Mouse (Mus musculus): ENCODE results near the gene Cxcl15.

Gene Cxcl15

DNA sequence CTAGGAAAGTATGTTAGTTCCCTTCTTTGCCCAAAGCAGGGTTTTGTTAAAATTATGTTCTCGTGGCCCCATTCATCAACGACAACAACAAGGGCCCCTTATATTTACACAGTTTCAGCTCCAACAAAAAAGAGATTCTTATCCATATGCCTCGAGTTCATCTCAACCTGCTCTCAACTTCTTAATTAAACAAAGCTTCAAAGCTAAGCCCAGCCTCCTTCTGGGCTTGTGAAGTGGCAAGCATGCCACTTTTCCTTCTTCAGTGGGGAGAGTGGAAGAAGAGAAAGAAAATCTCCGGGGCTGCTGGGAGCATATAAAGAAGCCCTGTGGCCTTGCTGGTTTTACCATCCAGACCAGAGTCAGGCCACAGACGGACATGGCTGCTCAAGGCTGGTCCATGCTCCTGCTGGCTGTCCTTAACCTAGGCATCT is at the start of gene Cxcl15:
Gene Cxcl15 (plus strand): TSS at position 340 of the 431 bp plus-strand sequence.
- DNase-seq = no peak

DNA sequence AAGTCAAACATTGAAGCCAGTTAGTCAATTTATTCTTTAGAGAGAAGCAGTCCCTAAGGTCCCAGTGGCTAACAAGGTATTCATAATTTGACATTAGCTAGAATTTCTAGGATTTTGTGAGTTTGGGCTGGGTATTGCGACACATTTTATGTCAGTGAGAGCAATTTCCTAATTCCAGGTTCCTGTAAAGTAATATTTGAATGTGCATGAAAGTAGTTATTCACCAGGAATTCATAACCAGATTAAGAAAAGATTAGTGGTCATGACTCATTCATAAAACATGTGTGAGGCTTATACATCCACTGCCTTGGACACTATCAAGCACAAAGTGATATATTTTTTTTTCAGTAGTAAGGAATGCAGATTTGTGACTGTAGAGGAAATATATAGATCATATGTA is 40.4 kb upstream of the Cxcl15 start:
- DNase-seq = no peak

DNA sequence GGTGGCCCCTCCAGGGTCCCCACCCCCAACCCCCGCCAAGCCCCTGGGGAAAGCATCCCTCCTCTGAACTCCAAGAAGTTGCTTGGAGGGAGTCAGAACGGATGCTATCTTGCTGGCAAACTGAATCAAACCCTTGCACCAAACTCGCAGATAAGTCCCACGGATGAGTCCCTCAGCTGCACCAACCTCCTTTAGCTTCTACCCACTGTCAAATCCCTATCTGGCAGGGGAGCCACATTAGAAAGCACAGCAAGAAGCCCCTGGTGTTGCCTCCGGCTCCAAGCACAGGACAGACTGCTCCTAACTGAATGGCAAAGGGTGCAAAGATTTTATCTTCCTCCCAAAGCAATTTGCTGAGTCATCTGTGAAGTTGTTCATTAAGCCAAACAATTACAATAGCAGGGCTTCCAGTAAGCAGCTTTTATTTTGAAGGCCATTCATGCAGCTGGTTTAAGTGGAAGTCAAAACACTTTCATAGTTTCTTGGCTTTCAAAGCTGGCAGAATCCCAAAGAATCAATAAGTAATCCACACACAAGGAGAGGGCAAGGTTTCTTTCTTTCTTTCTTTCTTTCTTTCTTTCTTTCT is 36.2 kb upstream of the Cxcl15 start:
- no peak for DNase-seq

DNA sequence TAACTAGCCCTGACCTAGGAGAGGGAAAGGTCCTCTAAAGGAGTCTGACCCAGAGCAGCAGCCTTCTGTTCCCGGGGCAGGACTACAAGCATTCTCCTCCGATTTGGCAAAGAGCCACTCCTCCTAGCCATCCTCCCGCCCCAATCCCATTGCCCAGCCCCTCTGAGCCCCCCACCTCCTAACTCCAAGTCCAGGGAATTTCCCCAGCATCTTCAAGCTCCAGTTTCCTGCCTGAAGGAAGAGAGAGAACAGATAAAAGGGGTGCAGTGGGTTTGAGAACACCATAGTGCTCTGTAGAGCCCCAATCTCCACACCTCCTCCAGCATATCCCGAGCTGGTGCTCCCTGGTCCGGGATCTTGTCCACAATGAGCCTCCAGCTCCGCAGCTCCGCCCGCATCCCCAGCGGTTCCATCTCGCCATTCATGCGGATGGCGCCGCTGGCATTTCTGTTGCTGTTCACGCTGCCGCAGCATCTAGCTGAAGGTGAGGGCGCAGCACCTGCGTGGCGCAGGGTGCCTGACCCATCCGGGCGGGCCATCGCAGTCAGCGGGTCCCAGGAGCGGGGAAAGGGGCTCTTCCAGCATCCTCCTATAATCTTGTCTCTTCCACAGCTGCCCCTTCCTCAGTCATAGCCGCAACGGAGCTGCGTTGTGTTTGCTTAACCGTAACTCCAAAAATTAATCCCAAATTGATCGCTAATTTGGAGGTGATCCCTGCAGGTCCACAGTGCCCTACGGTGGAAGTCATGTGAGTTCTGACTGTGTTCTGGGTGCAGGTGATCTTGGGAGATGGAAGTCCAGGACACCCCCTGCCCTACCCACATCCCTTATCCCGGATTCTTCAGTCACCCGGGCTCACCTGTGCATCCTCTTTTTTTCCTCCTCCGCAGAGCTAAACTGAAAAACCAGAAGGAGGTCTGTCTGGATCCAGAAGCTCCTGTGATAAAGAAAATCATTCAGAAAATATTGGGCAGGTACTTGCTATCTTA is 35.0 kb upstream of the Cxcl15 start, which contains the start of gene Cxcl5:
Gene Cxcl5 (plus strand): TSS at position 284 of the 989 bp plus-strand sequence.
- DNase-seq = peak; percentile 49

DNA sequence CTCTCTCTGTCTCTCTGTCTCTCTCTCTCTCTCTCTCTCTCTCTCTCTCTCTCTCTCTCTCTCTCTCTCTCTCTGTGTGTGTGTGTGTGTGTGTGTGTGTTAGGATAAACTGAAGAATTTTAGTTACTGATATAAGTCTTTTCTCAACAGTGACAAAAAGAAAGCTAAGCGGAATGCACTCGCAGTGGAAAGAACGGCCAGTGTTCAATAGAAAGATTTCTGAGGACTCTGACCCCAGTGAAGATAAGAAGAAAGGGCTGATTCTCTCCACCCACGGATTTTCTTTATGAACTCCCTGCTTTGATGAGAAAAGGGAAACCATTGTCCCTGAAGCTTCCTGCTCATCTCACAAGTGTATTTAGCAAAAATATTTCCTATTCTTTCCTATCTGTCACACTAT is 34.0 kb upstream of the Cxcl15 start:
- DNase-seq = no peak

DNA sequence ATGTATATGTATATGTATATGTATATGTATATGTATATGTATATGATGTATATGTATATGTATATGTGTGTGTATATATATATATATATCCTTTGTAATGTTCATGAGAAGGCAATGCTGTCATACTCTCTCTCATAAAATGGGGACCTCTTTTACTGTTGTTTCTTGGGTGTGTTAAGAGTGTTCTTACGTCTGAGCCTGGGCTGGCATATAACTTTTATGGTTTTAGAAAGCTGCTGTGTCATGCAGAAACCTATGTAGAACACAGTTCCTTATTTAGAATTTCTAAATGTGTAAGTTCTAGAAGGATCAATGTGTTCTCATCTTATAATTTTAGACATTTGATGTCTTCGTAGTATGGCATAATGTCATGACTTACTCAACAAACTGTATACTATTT is 33.5 kb upstream of the Cxcl15 start:
- DNase-seq = no peak

DNA sequence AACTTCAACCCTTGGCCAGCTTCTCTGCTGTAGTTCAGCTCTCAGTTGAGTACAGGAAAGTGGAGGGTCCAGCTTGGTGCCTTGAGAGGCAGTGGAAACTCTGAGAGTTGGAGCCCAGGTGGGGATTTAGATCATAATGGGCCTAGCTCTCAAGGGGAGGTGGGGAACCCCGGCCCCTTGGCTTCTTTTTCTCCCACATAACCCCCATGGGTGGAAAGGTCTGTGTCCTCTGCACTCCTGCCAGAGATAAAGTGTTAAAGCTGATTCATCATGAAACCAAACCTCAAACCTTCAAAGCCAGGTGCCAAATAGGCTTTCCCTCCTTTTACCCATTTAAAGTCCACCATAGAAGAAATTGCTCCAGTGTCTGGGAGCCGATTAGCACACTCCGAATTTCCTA is 32.5 kb upstream of the Cxcl15 start:
- no peak for DNase-seq

DNA sequence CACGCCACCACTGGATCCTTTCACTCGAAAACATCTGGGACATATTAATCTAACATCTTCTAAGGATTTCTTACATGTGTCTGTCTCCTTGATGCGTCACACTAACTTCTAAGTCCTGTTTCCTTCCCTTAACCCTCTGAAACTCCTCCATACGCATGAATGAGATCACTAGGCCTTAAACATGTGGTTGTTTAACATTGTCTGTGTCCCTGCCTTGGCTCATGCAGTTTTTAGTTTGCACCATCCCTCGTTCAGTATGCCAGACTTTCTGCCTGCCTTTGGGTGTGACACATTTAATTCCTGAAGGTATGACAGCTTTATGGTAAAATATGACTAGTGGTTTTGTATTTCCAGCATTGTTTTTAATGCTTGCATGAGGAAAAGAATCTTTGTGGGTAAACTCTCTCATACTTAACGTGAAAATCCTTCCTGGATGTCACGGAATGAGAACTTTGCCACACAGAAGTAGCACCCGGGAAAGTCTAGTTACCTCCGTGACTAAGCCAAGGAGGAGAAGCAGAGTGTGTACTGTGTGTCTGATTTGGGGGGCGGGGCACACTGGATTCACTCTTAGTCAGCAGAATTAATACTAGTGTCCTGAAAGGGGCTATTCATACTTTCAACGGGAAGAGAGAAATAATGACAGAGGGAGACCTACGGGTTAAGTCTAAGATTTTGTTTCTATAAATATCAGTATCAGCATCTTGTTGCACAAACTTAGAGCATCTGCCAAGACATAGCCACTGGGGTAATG is 30.2 kb upstream of the Cxcl15 start:
- no peak for DNase-seq

DNA sequence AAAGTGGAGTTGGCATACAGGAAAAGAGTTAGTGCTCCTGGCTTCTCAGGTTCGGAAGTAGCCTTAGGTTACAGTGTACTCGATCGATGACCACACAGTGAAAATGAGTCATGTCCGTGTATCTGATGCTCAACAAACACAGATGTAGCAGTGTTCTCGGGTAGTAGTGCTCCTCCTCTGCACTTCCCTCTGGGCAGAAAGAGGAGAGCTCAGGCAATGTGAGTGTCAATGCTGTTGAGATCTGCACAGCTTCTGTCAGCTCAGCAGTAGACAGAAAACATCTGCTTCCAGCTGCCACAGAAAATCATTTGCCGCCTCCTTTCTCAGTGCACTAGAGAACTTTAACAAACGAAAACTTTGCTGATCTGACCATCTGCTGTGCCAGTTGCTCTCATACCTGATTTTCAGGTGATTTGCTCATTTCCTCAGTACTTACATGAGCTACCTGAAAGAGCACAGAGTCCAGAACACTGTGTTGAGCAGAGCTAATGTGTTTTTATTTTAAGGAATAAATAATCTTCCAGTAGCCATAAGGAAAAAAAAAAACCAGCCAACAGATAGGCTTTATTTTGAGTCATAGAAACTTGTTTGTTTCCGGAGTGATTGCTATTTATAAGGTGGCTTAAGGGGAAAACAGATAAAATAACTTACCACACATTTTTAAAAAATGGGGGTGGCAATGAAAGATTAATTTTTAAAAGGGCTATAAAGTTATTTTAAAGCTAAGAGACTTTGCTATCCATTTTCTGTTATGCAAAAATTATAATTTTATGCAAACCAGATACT is 28.3 kb upstream of the Cxcl15 start:
- DNase-seq = no peak

DNA sequence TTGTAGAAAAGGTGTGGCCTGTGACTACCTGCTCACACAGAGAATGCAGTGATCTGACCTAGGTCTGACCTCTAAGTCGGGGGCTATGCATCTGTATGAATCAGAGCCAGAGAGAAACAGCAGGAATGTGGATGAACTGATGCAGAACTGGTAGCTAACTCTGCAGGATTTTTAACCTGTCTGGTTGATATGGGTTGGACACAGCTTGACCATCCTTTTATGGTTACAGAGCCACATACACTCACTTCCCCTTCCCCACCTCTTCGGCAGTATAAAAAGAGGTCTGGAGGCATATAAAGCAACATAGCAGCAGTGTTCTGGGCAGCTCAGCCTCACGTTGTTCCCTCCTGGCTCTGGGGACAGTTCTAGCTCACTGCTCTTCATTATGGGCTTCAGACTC is 26.1 kb upstream of the Cxcl15 start, which contains the start of gene Ppbp:
Gene Ppbp (plus strand): TSS at position 301 of the 400 bp plus-strand sequence.
- DNase-seq = no peak

DNA sequence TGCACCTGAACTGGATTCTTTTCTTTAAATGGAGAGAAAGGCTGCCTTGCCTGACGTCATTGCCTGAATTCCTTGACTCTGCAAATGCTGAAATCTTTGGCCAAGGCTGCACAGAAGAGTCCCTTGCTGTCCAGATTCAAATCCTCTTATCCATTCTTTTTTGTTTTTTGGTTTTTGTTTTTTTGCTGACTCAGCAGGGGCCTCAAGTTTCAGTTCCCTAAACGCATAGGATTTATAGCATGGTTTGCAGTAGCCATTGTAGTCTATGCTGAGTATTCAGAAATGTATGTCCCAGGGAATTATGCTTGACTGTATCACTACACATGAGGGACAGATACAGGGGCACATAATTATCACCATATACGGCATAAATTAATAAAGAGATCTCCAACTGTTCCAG is 23.0 kb upstream of the Cxcl15 start:
- DNase-seq = no peak

DNA sequence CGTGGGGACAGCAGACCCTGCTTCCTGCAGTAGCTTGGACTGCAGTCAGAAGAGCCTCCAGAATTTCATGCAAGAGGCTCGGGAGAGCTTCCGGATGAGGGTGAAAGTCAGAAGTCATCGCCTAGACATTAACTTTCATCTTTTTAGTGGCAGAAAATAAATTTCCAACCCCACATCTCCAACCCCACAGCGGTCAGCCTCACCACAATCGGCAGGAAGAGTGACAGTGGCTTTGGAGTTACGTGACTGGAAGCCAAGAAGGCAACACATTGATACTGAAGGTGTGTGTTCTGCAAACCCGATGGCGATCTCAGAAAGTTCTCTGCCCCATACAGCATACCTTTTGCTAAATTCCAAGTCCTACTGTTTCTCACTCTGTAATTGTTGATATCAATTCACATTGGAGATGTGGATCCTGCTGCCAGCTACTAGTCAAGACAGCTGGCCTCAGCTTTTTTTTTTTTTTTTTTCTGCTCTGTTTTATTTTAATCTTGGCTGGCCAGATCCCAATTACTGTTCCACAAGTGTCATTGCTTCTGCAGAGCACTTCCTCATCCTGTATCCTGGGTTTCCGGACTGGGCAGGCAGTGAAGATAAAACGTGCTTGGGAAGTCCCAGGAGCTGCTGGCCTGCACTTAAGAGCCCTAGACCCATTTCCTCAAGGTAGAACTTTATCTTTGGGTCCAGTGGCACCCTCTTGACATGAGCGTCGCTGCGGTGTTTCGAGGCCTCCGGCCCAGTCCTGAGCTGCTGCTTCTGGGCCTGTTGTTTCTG is 22.3 kb upstream of the Cxcl15 start, which contains the start of gene Pf4:
Gene Pf4 (plus strand): TSS at position 556 of the 774 bp plus-strand sequence.
- no peak for DNase-seq

DNA sequence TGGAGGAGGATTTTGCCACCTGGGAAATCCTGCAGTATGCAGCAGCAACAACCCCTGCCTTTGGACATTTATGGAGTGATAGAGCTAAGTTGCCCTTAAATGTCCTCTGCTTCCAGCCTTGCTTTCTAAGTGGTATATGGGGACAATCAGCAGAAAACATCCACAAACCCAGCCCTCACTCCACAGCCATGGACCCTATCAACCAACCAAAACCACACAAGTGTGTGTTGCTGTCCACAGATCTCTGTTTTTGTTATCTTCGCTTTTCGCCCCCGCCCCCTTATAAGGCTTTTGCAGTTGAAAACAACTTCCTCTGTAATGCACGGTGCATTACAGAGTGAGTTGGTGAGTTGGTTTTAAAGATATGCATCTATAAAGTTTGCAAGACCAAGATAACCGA is 18.8 kb upstream of the Cxcl15 start:
- no peak for DNase-seq

DNA sequence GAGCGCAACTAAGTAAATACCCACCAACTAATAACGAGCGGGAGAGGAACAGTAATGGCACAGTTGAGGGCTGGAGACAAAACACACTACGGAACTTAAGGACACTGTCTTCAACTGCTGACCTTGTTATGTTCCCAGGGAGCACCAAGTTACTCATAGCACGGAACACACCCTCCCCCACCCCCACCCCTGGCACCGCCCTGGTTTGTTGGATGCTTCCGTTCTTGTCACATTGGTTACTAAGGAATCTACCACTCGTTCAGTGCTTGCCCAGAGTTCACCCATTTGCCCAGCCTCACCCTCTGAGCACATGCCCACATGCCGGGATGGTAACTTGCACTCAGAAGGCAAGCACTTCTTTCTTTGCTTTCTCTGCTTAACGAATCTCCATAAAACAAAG is 16.7 kb upstream of the Cxcl15 start:
- no peak for DNase-seq

DNA sequence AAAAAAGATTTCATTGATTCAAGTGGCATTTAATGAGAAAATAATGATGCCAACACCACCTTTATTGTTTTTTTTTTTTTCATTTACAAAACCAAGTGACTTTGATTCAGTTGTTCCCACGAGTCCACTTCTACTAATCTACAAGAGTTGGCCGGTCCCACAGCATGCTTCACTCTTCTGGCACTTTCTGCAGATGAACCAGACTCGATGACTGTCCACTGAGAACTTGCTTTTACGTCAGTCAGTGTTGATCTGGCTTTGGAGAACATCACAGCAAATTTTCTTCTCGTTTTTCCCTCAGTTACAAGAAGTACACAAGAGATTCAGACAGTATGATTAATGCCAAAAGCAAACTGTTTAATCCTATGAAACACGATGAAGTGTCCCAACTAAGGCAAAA is 15.5 kb upstream of the Cxcl15 start:
- no peak for DNase-seq

DNA sequence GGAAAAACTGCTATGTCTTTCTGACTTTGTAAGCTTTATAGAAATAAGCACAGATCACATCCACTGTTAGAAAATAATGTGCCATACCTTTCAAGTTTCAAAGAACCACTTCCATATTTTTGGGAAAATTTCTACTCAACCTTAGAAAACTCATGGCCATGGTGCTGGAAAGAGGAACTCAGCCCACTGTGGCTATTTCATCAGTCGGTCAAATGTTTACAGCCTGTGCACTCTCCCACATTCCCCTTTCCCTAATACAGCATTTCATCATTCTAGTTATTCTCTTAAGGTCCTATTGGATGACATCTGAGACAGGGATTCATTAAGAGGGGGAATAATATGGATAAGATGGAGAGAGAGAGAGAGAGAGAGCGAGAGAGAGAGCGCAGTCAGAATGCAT is 10.6 kb upstream of the Cxcl15 start:
- no peak for DNase-seq

DNA sequence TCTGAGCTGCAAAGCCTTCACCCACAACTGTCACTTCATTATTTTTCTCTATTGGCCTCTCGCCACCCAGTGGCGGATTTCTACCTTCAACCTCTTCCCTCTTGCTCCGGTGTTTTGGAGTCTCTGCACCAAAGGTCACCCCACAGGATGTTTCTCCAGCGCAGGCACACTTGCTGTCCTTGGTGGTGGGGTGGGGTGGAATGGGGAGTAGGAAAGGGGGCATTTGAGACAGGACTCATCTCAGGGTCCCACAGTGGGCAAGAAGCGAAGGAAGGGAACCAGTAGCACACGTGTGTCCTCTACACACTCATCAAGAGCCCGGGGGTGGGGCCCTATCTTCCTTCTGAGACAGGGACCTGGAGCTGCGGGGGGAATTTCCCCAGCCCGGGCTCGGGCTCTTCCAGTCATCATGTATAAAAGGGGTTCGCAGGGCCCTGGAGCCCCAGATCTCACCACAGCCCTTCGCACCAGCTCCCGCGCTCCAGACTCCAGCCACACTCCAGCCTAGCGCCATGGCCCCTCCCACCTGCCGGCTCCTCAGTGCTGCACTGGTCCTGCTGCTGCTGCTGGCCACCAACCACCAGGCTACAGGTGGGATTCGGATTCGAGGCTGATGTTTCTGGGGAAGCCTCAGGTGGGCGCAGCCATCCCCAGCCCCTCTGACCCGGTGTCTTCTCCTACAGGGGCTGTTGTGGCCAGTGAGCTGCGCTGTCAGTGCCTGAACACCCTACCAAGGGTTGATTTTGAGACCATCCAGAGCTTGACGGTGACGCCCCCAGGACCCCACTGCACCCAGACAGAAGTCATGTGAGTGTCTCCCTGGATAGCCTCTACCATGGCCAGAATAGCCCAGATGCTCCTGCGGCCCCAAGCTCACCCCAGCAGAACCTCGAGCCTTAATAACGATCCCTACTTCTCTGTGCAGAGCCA is 8.4 kb upstream of the Cxcl15 start, which contains the start of gene Cxcl3:
Gene Cxcl3 (plus strand): TSS at position 445 of the 930 bp plus-strand sequence.
- peak; percentile 64 for DNase-seq

DNA sequence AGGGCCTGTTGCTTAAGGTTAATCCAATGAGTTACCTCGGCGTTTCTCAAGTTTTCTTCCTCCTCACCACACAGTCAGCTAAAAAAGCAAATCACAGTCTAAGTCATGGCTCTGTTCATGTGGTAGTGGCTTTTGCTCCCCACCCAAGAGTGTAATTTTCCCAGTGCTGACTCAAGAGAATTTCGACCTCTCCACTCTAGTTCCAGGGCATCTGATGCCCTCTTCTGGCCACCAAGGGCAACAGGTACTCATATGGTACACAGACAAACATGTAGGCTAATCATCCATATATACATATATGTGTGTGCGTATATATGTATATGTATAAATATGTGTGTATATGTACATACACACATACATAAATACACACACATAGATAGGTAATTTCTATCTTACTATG is 6.2 kb upstream of the Cxcl15 start:
- no peak for DNase-seq

DNA sequence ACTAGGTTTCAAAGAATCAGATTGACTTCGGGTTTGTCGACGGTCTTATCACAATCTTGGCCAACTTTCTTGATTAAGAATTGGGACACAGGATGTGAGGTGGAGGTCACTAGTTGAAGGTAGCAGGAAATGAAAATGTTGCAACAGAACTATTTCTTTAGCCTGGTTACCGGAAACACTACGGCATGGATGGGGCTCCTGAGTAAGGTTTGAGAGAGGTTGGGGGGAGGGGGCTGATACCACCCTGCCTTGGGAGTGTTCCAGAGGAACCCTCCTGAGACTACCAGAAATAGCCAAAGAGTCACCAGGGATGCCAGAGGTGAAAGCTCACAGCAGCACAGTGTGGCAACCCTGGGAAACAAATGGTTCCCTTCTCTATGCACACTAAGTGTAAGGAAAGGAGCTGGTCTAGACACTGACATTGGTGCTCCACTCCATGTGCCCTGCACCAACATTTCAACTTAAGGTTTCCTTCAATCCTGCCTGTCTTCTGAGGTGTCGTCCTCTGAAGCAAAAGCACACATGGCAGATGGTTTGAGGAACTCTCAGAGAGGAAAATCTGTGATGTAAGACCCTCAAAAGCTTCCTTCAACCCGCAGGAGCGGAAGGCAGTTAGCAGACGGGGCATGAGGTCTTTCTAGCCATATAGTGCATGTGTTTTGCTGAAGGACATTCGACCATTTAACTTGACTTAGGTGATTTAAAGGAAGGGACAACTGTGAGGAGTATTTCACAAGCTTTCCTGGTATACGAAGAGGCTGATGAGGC is 4.8 kb upstream of the Cxcl15 start:
- no peak for DNase-seq
